Mouse (Mus musculus) liver, embryonic 11.5 days (tissue): ENCODE measurements around the gene Vmn1r21. TPM values are rescaled to one million over a fixed set of nuclear protein-coding genes. Genes with fewer than 3 reads are reported as not detected.
"Not testable (repeated sequence)": the region's sequence is repeated elsewhere in the genome, so short reads cannot be mapped to it uniquely, and the experiment has no call there.

Experiments
- ATAC-seq: fragments of 200-750 bp; cut with Nextera tagmentation; replicated peaks from 2 replicates; pipeline ENCODE4 v1.8.0; 2017; ENCODE audit warnings: moderate number of reproducible peaks, mild to moderate bottlenecking, moderate TSS enrichment, moderate library complexity; ENCODE audit not compliant: low FRiP score
- DNase-seq: peaks from one replicate; pipeline ENCODE4 v3.0.0-alpha.2; 2017; ENCODE audit warnings: low spot score
- H3K27ac ChIP-seq: fragments of 300-500 bp; sonication (generic); 2 replicates; pipeline ENCODE4 v1.5.1; 2014; ENCODE audit warnings: mild to moderate bottlenecking, low read depth, low read length, control low read depth
- H3K27me3 ChIP-seq: fragments of 300-500 bp; sonication (generic); replicated peaks from 2 replicates; pipeline ENCODE4 v1.6.1; 2014; ENCODE audit warnings: low read length, mixed read lengths; ENCODE audit not compliant: control insufficient read depth, insufficient read depth
- H3K36me3 ChIP-seq: fragments of 300-500 bp; sonication (generic); 2 replicates; pipeline ENCODE4 v1.6.1; 2014; ENCODE audit warnings: mild to moderate bottlenecking, low read length, moderate library complexity, mixed read lengths; ENCODE audit not compliant: control insufficient read depth, insufficient read depth
- H3K4me1 ChIP-seq: fragments of 300-500 bp; sonication (generic); replicated peaks from 2 replicates; pipeline ENCODE4 v1.6.1; 2014; ENCODE audit warnings: low read length, mixed read lengths; ENCODE audit not compliant: control insufficient read depth, insufficient read depth
- H3K4me2 ChIP-seq: fragments of 300-500 bp; sonication (generic); 2 replicates; pipeline ENCODE4 v1.6.1; 2014; ENCODE audit warnings: mild to moderate bottlenecking, control low read depth, moderate library complexity
- H3K4me3 ChIP-seq: fragments of 300-500 bp; sonication (generic); 2 replicates; pipeline ENCODE4 v1.5.1; 2014; ENCODE audit warnings: low read depth, low read length, control low read depth
- H3K9ac ChIP-seq: fragments of 300-500 bp; sonication (generic); 2 replicates; pipeline ENCODE4 v1.6.1; 2014; ENCODE audit warnings: low read depth, low read length, control low read depth
- H3K9me3 ChIP-seq: fragments of 300-500 bp; sonication (generic); 2 replicates; pipeline ENCODE4 v1.6.1; 2016; ENCODE audit warnings: low read length, inconsistent platforms, mixed read lengths; ENCODE audit not compliant: control insufficient read depth
- WGBS: fragments of 180-500 bp; shearing (Covaris S2); extraction: QIAGEN DNeasy Blood & Tissue Kit; methylation state at CpG from one replicate; pipeline ENCODE4 v1.1.7; 2014; 5-methylcytosine and 5-hydroxymethylcytosine counted together
- polyA plus RNA-seq: library from polyadenylated mRNA; unstranded; fragments of >200 nt; fragmentation: Nextera tagmentation; extraction: Ambion mirVana; gene quantifications from 2 replicates; pipeline ENCODE4 v1.2.1, GENCODE M21; 2014

Vmn1r21 gene
- polyA plus RNA-seq = not detected in 2 replicates

DNA sequence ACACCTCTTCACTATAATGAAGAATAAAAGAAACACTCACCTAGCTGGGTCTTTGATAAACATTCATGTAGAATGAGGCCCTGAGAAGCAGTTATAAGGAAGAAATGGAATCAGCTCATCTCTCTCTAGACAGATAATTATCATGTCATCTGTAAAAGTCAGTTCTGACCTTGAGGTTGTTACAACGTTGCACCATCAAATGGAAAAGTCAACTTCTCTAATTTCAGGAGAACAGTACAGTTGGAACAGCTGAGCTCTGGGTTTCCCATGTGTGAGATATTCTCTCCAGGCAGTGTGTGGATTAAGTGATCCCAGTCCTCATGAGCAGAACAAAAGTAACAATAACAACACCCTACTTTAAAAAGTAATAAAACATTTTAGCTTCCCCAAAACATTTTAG, at the start of gene Vmn1r21:
Gene Vmn1r21 (minus strand): TSS at position 58 of the 400 bp plus-strand sequence.
- WGBS = 50% methylated on average over 1 of the region's 1 CpGs

DNA sequence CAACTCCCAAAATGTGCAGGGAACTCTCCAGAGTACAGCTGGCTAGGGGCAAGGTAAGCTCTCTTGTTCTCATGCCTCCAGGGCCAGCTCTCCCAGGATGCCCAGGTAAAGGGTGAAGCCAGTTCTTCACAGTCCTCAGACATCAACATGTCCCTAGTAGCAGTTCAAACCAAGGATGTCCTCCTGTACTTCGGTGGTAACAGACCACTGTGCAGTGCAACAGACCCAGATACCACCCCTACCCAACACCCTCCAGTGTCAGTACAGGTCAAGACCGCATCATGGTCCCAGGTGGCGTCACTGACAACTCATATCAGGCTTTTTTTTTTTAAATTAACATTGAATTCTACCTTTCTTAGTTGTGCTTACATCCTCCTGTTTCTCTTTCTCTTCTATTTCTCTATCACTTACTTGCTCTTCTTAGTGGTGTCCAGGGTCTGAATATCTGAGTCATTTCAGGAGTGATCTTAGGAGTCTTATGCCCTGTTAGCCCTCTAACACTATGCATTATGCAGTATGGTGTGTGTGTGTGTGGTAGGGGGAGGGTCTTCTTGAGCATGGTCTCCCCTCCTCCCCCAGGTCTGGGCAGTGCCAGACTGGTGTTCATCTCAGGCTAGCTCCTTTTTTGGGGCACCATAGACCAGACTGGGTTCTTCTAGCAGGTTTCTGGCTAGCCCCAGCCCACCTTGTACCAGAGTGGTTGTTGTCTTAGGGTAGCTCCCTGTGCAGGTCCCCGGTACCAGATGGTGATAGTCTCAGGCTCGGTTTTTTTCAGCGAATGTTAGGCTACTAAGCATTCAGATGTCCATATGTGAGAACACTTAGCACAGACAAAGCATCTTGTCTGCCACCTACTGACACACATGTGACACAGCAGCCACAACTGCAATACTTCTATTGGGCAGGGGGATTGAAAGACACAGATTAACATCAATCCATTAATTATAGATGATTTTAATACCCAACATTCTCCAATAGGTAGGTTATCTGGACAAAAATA, 9.2 kb upstream of the Vmn1r21 start:
- H3K36me3 ChIP-seq = no peaks in the 10 kb centered on the region
- H3K9ac ChIP-seq = no peak overlapping the region
- no peaks in the 10 kb centered on the region for H3K27me3 ChIP-seq
- H3K4me2 ChIP-seq = peak overlapping the region; percentile 26
- no peaks in the 10 kb centered on the region for H3K4me1 ChIP-seq
- peak; percentile 33 for DNase-seq
- no peak overlapping the region for H3K27ac ChIP-seq
- peak; percentile 82 for ATAC-seq
- WGBS = 44% methylated on average over 6 of the region's 6 CpGs
- H3K4me3 ChIP-seq = no peak overlapping the region
- no peaks in the 10 kb centered on the region for H3K9me3 ChIP-seq

More for the DNA sequence above, at the start of gene Vmn1r21:
- no peak within 1 kb of the TSS for H3K4me2 ChIP-seq
- H3K4me1 ChIP-seq = no peaks in the 10 kb centered on the region
- no peak within 1 kb of the TSS for H3K9ac ChIP-seq
- H3K36me3 ChIP-seq = no peaks in the 10 kb centered on the region
- H3K27me3 ChIP-seq = no peaks in the 10 kb centered on the region
- ATAC-seq = no peak
- H3K4me3 ChIP-seq = no peak within 1 kb of the TSS
- H3K9me3 ChIP-seq = no peaks in the 10 kb centered on the region
- DNase-seq = no peak
- no peak within 1 kb of the TSS for H3K27ac ChIP-seq

DNA sequence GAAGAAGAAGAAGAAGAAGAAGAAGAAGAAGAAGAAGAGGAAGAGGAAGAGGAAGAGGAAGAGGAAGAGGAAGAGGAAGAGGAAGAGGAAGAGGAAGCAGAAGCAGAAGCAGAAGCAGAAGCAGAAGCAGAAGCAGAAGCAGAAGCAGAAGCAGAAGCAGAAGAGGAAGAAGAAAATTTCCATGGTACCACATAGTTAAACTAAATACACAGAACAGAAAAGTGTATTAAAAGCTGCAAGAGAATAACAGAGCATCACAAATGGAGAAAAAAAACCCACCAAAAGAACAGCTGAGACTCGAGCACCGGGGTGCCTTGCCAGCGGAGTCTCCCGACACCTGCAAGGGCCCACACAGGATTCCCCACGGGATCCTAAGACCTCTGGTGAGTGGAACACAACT, 1.0 kb upstream of the Vmn1r21 start:
- H3K4me1 ChIP-seq, H3K36me3 ChIP-seq, H3K27ac ChIP-seq, H3K9me3 ChIP-seq, ATAC-seq, H3K27me3 ChIP-seq, H3K4me3 ChIP-seq, H3K9ac ChIP-seq, H3K4me2 ChIP-seq, DNase-seq: not testable (repeated sequence)
- 86% methylated on average over 5 of the region's 5 CpGs for WGBS

- ATAC-seq = no peak
- Histone ChIP-seq H3K9me3 (no peaks in the 10 kb centered on the region), H3K4me3 (no peak overlapping the region), H3K36me3 (no peaks in the 10 kb centered on the region), H3K4me1 (no peaks in the 10 kb centered on the region), H3K9ac (no peak overlapping the region), H3K27ac (no peak overlapping the region), H3K4me2 (no peak overlapping the region), H3K27me3 (no peaks in the 10 kb centered on the region)
- 71% methylated on average over 2 of the region's 2 CpGs for WGBS
- DNase-seq = no peak
These were observed 10.3 kb downstream of the Vmn1r21 start for GRCm38 (mm10) chr6:57839693-57840408.

DNA sequence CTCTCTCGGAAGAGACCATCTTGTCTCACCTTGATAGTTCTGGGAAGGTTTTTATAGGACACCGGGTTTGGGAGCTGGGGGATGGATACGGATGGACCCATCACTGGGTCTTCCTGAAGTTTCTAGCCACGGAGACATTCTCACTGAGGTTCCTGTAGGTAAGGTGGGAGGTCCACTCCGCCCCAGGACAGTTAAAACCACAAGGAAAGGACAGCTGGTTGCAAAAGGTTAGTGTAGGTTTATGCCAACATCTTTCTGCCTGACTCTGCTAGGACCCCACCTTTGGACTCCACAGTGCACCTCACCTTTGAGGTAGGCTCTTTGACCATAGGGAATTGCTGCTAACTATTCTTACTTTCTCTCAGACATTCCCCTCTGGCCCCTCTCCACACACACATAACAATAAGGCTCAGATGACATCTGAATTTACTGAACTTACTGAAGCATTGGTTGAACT, 24.9 kb downstream of the Vmn1r21 start:
- ATAC-seq (no peak), DNase-seq (no peak)
- Histone ChIP-seq H3K9me3 (no peaks in the 10 kb centered on the region), H3K27ac (peak overlapping the region; percentile 84; the same call in 1 of the 2 replicates), H3K4me1 (peaks cover 7% of the 10 kb centered on the region; the same call in 1 of the 2 replicates), H3K4me3 (peak overlapping the region; percentile 79), H3K4me2 (peak overlapping the region; percentile 83), H3K27me3 (no peaks in the 10 kb centered on the region), H3K9ac (peak overlapping the region; percentile 96), H3K36me3 (no peaks in the 10 kb centered on the region)
- 7% methylated on average over 5 of the region's 5 CpGs for WGBS

GRCm38 (mm10) chr6:57824422-57825258, 25.5 kb downstream of the Vmn1r21 start, which contains the start of gene Vopp1:
TSS of gene Vopp1 (minus strand) at chr6:57825159.
- H3K4me1 ChIP-seq = peaks cover 7% of the 10 kb centered on the region; the same call in 1 of the 2 replicates
- DNase-seq = peak; percentile 84
- WGBS = under 1% methylated on average over 71 of the region's 87 CpGs
- H3K27ac ChIP-seq = peak within 1 kb of the TSS; percentile 84
- H3K27me3 ChIP-seq = no peaks in the 10 kb centered on the region
- no peaks in the 10 kb centered on the region for H3K9me3 ChIP-seq
- peak; percentile 85 for ATAC-seq
- peak within 1 kb of the TSS; percentile 79 for H3K4me3 ChIP-seq
- H3K9ac ChIP-seq = peak within 1 kb of the TSS; percentile 96
- peak within 1 kb of the TSS; percentile 83 for H3K4me2 ChIP-seq
- H3K36me3 ChIP-seq = no peaks in the 10 kb centered on the region

- Histone ChIP-seq H3K4me2 (peak overlapping the region; percentile 52), H3K27me3 (no peaks in the 10 kb centered on the region), H3K9ac (no peak overlapping the region), H3K27ac (no peak overlapping the region), H3K9me3 (no peaks in the 10 kb centered on the region), H3K36me3 (no peaks in the 10 kb centered on the region), H3K4me3 (peak overlapping the region; percentile 79), H3K4me1 (peaks cover 7% of the 10 kb centered on the region; the same call in 1 of the 2 replicates)
- ATAC-seq (no peak), DNase-seq (no peak)
- 14% methylated on average over 3 of the region's 3 CpGs for WGBS
These were observed 26.7 kb downstream of the Vmn1r21 start for GRCm38 (mm10) chr6:57823461-57823860.
